Mouse (Mus musculus): ENCODE results near the gene Cyp2d10. TPM values are rescaled to one million over a fixed set of nuclear protein-coding genes. Genes with fewer than 3 reads are reported as not detected.

Cyp2d10 gene
- polyA plus RNA-seq (2017; shearing (Covaris generic)), result 0.93 TPM

DNA sequence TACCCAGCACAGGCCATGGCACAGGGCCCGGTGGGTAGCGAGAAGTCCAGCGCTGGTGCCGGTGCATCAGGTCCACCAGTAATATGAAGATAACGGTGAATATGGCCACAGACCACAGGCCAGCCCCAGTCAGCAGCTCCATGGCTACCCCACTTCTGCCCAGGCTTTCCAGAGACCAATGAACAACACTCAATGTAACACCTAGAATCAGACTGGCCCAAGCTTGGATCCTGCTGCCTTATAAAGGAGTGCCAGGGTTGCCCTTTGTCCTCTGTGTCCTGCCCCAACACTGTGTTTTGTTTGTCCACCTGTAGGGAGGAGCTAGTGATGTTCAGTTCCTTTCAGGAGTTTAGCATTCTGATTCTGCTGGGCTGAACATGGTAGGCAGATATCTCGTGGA, at the start of gene Cyp2d10:
Cyp2d10 (minus strand) TSS at position 215 of the 400 bp plus-strand sequence.

DNA sequence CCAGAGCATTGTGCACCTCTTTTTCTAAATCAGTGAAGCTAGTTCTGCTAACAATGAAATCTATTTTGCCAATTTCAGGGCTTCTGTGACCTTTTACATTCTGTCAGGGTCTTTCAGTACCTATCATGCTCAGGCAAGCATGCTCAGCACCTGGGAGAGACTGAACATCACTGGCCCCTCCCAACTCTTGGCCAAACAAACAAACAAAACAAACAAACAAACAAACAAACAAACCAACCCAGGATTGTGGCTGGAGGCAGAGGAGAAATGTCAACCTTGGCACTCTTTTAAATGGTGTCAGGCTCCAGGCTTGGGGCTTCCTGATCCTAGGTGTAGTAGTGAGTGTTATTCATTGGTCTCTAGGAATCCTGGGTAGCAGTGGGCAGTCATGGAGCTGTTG, 26.1 kb upstream of the Cyp2d10 start, which contains the start of gene Cyp2d9:
Cyp2d9 (plus strand) TSS at position 301 of the 400 bp plus-strand sequence.

DNA sequence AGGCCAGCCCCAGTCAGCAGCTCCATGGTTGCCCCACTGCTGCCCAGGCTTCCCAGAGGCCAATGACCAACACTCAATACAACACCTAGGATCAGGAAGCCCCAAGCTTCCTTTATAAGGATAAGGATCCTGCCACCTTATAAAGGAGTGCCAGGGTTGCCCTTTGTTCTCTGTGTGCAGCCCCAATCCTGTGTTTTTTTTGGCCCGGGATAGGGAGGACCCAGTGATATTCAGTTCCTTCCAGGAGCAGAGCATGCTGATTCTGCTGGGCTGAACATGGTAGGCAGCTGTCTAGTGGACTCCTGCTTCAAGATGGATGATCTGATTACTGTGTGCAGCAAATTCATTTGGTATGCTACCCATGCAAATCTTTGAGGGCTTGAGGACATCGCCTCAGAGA, 13.1 kb downstream of the Cyp2d10 start, which contains the start of gene Cyp2d11:
Cyp2d11 (minus strand) TSS at position 101 of the 400 bp plus-strand sequence.

DNA sequence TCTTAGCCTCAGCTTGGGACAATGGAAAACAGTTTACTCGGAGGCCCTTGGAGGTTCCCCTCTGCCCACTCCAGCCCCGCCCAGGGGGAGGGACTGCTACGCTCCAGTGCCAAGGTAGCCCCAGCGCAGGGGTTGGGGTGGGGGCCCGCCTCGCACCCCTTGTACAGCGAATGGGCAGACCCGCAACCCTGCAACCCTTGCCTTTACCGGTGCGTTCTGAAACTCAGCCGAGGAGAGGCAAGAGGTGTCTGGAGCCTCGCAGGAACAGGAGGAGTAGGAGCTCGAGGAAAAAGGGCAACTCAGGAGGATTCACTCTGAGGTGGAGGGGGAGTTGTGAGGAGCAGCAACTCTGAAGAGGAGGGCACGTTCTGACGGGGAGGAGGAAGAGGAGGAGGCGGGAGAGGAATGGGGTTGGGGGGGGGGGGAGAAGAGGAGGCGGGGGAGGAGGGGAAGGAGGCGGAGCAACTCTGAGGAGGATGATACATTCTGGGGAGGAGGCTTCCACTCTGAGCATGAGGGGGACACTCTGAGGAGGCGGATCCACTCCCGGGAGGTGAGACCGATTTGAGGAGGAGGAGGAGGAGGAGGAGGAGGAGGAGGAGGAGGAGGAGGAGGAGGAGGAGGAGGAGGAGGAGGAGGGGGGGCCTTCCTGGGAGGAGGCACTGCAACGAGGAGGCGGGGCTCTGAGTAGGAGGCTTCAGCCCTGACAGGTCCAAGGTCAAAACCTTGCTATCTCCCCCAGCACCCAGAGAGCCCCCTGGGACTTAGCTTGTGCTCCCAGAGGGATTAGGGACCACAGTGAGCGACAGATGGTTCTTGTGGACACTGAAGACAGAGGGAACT, 26.9 kb downstream of the Cyp2d10 start, which contains the start of gene Cyp2d22:
Cyp2d22 (minus strand) TSS at position 390 of the 843 bp plus-strand sequence.

DNA sequence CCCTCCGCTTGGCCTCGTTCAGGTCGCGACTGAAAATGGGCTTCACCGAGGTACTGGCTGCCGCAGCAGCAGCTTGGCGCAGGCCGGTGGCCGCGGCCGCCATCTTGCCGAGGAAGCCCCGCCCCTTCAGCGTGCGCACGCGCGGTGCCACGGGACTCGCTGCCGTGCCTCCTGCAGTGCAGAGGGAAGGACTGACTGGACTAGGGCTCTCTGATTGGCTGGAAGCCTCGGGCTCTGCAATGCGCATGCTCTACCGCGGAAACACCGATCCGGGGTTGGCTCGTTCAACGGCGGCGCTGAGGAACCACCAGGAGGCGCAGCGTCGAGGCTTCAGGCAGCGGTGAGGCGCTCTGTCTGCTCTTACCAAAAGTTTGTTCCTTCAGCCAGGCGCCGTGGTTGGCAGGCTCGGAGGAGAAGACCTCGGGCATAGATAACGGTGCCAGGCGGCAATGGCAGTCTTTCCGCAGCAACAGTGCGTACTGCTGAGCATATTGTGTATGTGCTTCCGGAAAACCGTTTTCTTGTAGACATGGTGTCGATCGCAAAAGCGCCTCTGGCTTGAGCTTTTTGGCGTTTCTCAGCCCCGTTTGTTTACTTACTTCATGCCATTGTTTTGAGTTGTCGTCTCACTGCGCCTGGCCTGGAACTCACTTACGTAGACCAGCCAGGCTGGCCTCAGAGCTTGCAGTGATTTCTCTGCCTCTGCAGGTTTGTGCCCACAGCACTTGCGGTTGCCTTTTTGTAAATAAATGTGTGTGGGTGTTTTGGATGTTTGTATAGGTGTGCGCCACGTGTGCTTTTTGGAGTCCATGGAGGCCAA, 52.7 kb downstream of the Cyp2d10 start, which contains the start of gene Ndufa6:
Ndufa6 (minus strand) TSS at position 197 of the 820 bp plus-strand sequence.

Other genes with a start within 250 kb of the Cyp2d10 start
- not detected for gene Shisa8, start 194.4 kb downstream of the Cyp2d10 start, polyA plus RNA-seq (2017; shearing (Covaris generic))
- gene Tnfrsf13c, start 182.8 kb downstream of the Cyp2d10 start, polyA plus RNA-seq (2017; shearing (Covaris generic)), result 0.39 TPM
- 1.4 TPM for gene Cenpm, start 162.4 kb downstream of the Cyp2d10 start, polyA plus RNA-seq (2017; shearing (Covaris generic))
- not detected for gene 1500009C09Rik, start 154.8 kb downstream of the Cyp2d10 start, polyA plus RNA-seq (2017; shearing (Covaris generic))
- gene Sept3, start 132.3 kb downstream of the Cyp2d10 start, polyA plus RNA-seq (2017; shearing (Covaris generic)), result 0.94 TPM
- gene Wbp2nl, start 108.2 kb downstream of the Cyp2d10 start, polyA plus RNA-seq (2017; shearing (Covaris generic)), result not detected
- 28.1 TPM for gene Naga, start 68.3 kb downstream of the Cyp2d10 start, polyA plus RNA-seq (2017; shearing (Covaris generic))
- 0.61 TPM for gene Pheta2, start 68.3 kb downstream of the Cyp2d10 start, polyA plus RNA-seq (2017; shearing (Covaris generic))
- 196 TPM for gene Smdt1, start 68.2 kb downstream of the Cyp2d10 start, polyA plus RNA-seq (2017; shearing (Covaris generic))
- 299 TPM for gene Ndufa6, start 52.9 kb downstream of the Cyp2d10 start, polyA plus RNA-seq (2017; shearing (Covaris generic))
- 5.6 TPM for gene Cyp2d22, start 26.9 kb downstream of the Cyp2d10 start, polyA plus RNA-seq (2017; shearing (Covaris generic))
- gene Cyp2d11, start 13.2 kb downstream of the Cyp2d10 start, polyA plus RNA-seq (2017; shearing (Covaris generic)), result not detected
- gene Cyp2d9, start 26.2 kb upstream of the Cyp2d10 start, polyA plus RNA-seq (2017; shearing (Covaris generic)), result not detected
- 0.32 TPM for gene Cyp2d12, start 147.9 kb upstream of the Cyp2d10 start, polyA plus RNA-seq (2017; shearing (Covaris generic))
- gene Cyp2d34, start 213.8 kb upstream of the Cyp2d10 start, polyA plus RNA-seq (2017; shearing (Covaris generic)), result not detected

All from effector memory CD4-positive, alpha-beta T cell, adult 7 months (primary cell).